Mouse (Mus musculus) liver, embryonic 14.5 days (tissue): ENCODE data around the gene Gbp10.
"Not testable (repeated sequence)": the region's sequence is repeated elsewhere in the genome, so short reads cannot be mapped to it uniquely, and the experiment has no call there.

Source experiments
- CTCF ChIP-seq: IDR thresholded peaks from 2 replicates; pipeline ENCODE4 v1.5.1; 2016; ENCODE audit warnings: antibody characterized with exemption, low read depth, control low read depth
- EP300 ChIP-seq: IDR thresholded peaks from 2 replicates; pipeline ENCODE4 v1.6.1; 2016; ENCODE audit warnings: antibody characterized with exemption, low read depth

GRCm38 (mm10) chr5:105199149-105199548 is 40.2 kb downstream of the Gbp10 start:
- not testable (repeated sequence) for TF ChIP-seq EP300, CTCF
